Mouse (Mus musculus): ENCODE results near the gene Abcc6. TPM values are rescaled to one million over a fixed set of nuclear protein-coding genes. Genes with fewer than 3 reads are reported as not detected.

Abcc6 gene
- polyA plus RNA-seq, 1 experiment from 2014 or later = 0.18 TPM

GRCm38 (mm10) chr7:46035468-46035867, 5.4 kb upstream of the Abcc6 start:
- H3K36me3 ChIP-seq (replicated peaks; ENCODE audit: control insufficient read depth, insufficient read depth, low read depth, low read length) = no peaks in the 10 kb centered on the region
- no peaks in the 10 kb centered on the region for H3K27me3 ChIP-seq (ENCODE audit: control insufficient read depth, insufficient read depth, low read length)
- H3K4me3 ChIP-seq (ENCODE audit: low read depth, low read length) = no peak overlapping the region
- H3K9me3 ChIP-seq (replicated peaks; ENCODE audit: control insufficient read depth, low read length) = no peaks in the 10 kb centered on the region
- H3K4me1 ChIP-seq (ENCODE audit: control insufficient read depth, insufficient read depth, low read length) = no peaks in the 10 kb centered on the region; the same call in 1 of the 2 replicates
- H3K4me2 ChIP-seq (ENCODE audit: low read depth, low read length) = no peak overlapping the region
- 91% methylated on average over 2 of the region's 2 CpGs for WGBS
- no peak overlapping the region for H3K27ac ChIP-seq (replicated peaks; ENCODE audit: low read depth, low read length)
- DNase-seq (ENCODE audit: low spot score) (no peak), ATAC-seq (replicated peaks; ENCODE audit: insufficient number of reproducible peaks, low FRiP score, low TSS enrichment, low read depth) (no peak)
- H3K9ac ChIP-seq (replicated peaks; ENCODE audit: low read length) = no peak overlapping the region

DNA sequence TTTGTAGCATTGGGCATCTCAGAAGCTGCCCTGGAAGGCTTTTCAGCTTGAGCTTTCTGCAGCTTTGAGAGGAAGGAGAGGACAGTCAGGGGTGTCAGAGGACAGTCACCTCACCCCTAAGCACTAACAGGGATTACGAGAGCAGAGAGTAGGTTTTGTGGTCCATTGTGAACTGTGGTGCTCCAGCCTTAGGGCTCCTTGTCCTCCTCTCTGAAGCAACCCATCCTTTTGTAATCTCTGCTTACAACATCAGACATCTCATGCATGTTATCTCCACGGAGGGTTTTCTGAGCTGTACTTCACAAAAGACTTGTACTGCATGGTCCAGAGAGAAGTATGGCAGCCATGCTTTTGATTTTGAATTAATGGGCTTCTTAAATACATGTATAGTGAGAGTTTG, 4.9 kb upstream of the Abcc6 start:
- Histone ChIP-seq H3K9ac (replicated peaks; ENCODE audit: low read length) (no peak overlapping the region), H3K4me2 (ENCODE audit: low read depth, low read length) (no peak overlapping the region; the same call in 1 of the 2 replicates), H3K36me3 (replicated peaks; ENCODE audit: control insufficient read depth, insufficient read depth, low read depth, low read length) (no peaks in the 10 kb centered on the region), H3K27me3 (ENCODE audit: control insufficient read depth, insufficient read depth, low read length) (no peaks in the 10 kb centered on the region), H3K4me3 (ENCODE audit: low read depth, low read length) (no peak overlapping the region; the same call in 1 of the 2 replicates), H3K27ac (replicated peaks; ENCODE audit: low read depth, low read length) (no peak overlapping the region), H3K4me1 (ENCODE audit: control insufficient read depth, insufficient read depth, low read length) (no peaks in the 10 kb centered on the region; the same call in 1 of the 2 replicates), H3K9me3 (replicated peaks; ENCODE audit: control insufficient read depth, low read length) (no peaks in the 10 kb centered on the region)
- DNase-seq (ENCODE audit: low spot score) (no peak), ATAC-seq (replicated peaks; ENCODE audit: insufficient number of reproducible peaks, low FRiP score, low TSS enrichment, low read depth) (no peak)
- 82% methylated on average over 2 of the region's 2 CpGs for WGBS

DNA sequence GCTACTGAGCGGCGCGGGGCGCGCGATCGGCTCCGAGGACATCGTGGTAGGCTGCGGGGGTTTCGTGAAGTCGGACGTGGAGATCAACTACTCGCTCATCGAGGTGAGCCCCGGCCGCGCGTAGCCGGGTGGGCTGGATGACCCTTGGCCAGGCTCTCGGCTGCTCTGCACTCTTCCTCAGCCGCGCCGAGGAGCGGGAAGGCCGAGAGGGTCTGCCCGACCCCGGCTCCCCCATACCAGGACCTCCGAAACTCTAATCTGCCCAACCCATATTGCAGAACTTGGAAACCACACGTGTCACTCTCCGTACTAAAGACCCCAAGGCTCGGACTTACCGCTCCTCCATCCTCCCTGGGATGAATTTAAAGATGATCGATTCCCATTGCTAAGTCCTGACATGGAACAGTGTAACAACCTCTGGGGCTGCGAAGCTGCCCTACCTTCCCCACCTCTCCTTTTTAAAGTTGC, 3.8 kb upstream of the Abcc6 start:
- Histone ChIP-seq H3K27ac (replicated peaks; ENCODE audit: low read depth, low read length) (no peak overlapping the region), H3K4me3 (ENCODE audit: low read depth, low read length) (peak overlapping the region; percentile 80), H3K9ac (replicated peaks; ENCODE audit: low read length) (peak overlapping the region; percentile 73), H3K4me2 (ENCODE audit: low read depth, low read length) (peak overlapping the region; percentile 77), H3K27me3 (ENCODE audit: control insufficient read depth, insufficient read depth, low read length) (no peaks in the 10 kb centered on the region), H3K4me1 (ENCODE audit: control insufficient read depth, insufficient read depth, low read length) (no peaks in the 10 kb centered on the region; the same call in 1 of the 2 replicates), H3K36me3 (replicated peaks; ENCODE audit: control insufficient read depth, insufficient read depth, low read depth, low read length) (no peaks in the 10 kb centered on the region), H3K9me3 (replicated peaks; ENCODE audit: control insufficient read depth, low read length) (no peaks in the 10 kb centered on the region)
- under 1% methylated on average over 35 of the region's 35 CpGs for WGBS
- ATAC-seq (replicated peaks; ENCODE audit: insufficient number of reproducible peaks, low FRiP score, low TSS enrichment, low read depth) (peak; percentile 68), DNase-seq (ENCODE audit: low spot score) (no peak)

DNA sequence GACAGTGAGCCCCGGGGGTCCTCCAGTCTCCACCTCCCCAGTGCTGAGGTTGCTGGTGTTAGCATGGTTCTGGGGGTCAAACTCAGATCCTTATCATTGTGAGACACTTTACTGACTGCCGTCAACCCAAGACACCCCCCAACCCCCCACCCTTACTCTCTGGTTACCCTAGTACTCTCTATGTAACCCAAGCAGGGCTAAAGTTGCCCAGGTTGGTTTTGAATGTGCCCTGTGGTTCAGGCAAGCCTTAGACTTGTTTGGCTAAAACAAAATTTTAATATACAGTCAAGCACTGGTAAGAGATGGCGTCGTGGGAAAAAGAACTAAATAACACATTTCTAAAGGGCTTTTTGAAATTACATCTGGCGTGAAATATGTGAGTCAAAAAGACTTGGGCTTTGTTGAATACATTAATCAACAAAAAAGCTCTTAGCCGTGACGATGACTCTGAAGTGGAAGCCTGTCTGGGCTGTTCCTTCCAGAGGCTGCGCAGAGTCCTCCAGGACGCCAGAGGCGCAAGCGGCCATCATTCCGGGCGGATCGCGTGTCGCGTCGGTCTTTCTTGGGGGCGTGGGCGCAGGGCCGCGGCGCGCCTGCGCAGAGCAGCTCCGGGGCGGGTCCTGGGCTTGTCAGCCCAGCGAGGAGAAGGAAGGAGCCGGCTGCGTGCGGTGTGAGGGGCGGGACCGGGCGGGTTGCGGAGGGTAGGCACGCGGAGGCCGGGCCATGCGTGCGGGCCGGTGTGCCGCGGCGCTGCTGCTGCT, 3.2 kb upstream of the Abcc6 start, which contains the start of gene Nomo1:
Gene Nomo1, plus strand, starts transcription at position 590 of the 761 bp plus-strand sequence.
- H3K9me3 ChIP-seq (replicated peaks; ENCODE audit: control insufficient read depth, low read length) = no peaks in the 10 kb centered on the region
- H3K27ac ChIP-seq (replicated peaks; ENCODE audit: low read depth, low read length) = no peak within 1 kb of the TSS
- ATAC-seq (replicated peaks; ENCODE audit: insufficient number of reproducible peaks, low FRiP score, low TSS enrichment, low read depth) = peak; percentile 86
- H3K36me3 ChIP-seq (replicated peaks; ENCODE audit: control insufficient read depth, insufficient read depth, low read depth, low read length) = no peaks in the 10 kb centered on the region
- no peaks in the 10 kb centered on the region for H3K27me3 ChIP-seq (ENCODE audit: control insufficient read depth, insufficient read depth, low read length)
- H3K9ac ChIP-seq (replicated peaks; ENCODE audit: low read length) = peak within 1 kb of the TSS; percentile 73
- H3K4me1 ChIP-seq (ENCODE audit: control insufficient read depth, insufficient read depth, low read length) = no peaks in the 10 kb centered on the region; the same call in 1 of the 2 replicates
- 7% methylated on average over 38 of the region's 44 CpGs for WGBS
- peak within 1 kb of the TSS; percentile 80 for H3K4me3 ChIP-seq (ENCODE audit: low read depth, low read length)
- peak within 1 kb of the TSS; percentile 77 for H3K4me2 ChIP-seq (ENCODE audit: low read depth, low read length)
- peak; percentile 96 for DNase-seq (ENCODE audit: low spot score)

DNA sequence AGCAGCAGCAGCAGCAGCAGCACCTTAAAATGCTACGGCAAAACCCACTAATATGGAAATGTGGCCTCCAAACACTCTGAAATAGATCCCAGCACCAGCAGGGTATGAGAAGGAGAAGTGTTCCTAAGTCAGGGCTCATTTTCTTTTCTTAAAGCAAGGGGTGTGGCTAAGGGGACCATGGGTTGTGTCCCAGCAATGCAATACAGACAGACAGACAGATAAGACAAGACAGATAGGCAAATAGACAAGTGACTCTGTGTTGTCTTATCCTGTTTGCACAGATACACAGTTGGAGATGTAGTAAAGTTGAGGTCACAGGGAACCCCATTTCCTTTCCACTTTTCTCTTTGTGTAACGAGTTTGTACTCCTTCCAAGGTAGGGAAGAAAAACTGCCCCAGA, 973 bp upstream of the Abcc6 start:
- no peaks in the 10 kb centered on the region for H3K9me3 ChIP-seq (replicated peaks; ENCODE audit: control insufficient read depth, low read length)
- H3K27me3 ChIP-seq (ENCODE audit: control insufficient read depth, insufficient read depth, low read length) = no peaks in the 10 kb centered on the region
- H3K27ac ChIP-seq (replicated peaks; ENCODE audit: low read depth, low read length) = no peak overlapping the region
- WGBS = 70% methylated on average over 2 of the region's 2 CpGs
- no peaks in the 10 kb centered on the region for H3K36me3 ChIP-seq (replicated peaks; ENCODE audit: control insufficient read depth, insufficient read depth, low read depth, low read length)
- no peak for ATAC-seq (replicated peaks; ENCODE audit: insufficient number of reproducible peaks, low FRiP score, low TSS enrichment, low read depth)
- no peak for DNase-seq (ENCODE audit: low spot score)
- H3K4me1 ChIP-seq (ENCODE audit: control insufficient read depth, insufficient read depth, low read length) = no peaks in the 10 kb centered on the region; the same call in 1 of the 2 replicates
- H3K9ac ChIP-seq (replicated peaks; ENCODE audit: low read length) = no peak overlapping the region
- no peak overlapping the region for H3K4me2 ChIP-seq (ENCODE audit: low read depth, low read length)
- no peak overlapping the region for H3K4me3 ChIP-seq (ENCODE audit: low read depth, low read length)

DNA sequence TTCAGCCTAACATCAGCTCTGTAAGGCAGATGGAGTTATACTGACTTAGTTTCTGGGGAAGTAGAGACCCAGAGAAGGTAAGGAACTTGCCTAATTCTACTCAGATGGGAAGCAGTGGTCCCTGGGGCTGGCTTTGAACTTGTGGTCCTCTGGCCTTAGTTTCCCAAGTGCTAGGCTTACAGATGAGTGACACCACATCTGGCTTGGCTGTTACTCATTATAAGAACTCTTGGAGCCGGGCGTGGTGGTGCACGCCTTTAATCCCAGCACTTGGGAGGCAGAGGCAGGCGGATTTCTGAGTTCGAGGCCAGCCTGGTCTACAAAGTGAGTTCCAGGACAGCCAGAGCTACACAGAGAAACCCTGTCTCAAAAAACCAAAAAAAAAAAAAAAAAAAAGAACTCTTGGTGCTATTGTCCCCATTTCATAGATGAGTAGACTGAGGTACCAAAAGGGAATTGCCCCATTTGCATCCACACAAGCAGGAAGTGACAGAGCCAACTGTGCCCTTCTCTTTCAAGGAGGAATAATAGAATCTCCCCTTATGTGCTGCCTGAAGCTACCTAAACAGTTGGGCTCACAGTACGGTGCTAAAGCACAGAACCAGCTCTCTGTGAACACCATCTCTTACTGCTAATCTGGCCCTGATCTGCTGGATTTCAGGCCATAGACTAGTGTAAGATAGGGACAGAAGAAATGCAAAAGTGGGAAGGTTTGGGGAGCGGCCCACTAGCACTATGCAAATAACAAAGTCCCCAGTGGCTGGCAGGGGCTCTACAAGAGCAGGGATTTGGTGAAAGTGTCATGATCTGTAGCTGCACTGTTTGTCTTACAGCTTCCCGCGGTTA, 580 bp downstream of the Abcc6 start:
- ATAC-seq (replicated peaks; ENCODE audit: insufficient number of reproducible peaks, low FRiP score, low TSS enrichment, low read depth) = no peak
- DNase-seq (ENCODE audit: low spot score) = peak; percentile 30
- Histone ChIP-seq H3K9ac (replicated peaks; ENCODE audit: low read length) (no peak overlapping the region), H3K9me3 (replicated peaks; ENCODE audit: control insufficient read depth, low read length) (no peaks in the 10 kb centered on the region), H3K4me3 (ENCODE audit: low read depth, low read length) (no peak overlapping the region), H3K36me3 (replicated peaks; ENCODE audit: control insufficient read depth, insufficient read depth, low read depth, low read length) (no peaks in the 10 kb centered on the region), H3K4me2 (ENCODE audit: low read depth, low read length) (no peak overlapping the region), H3K27ac (replicated peaks; ENCODE audit: low read depth, low read length) (no peak overlapping the region), H3K27me3 (ENCODE audit: control insufficient read depth, insufficient read depth, low read length) (no peaks in the 10 kb centered on the region), H3K4me1 (ENCODE audit: control insufficient read depth, insufficient read depth, low read length) (no peaks in the 10 kb centered on the region; the same call in 1 of the 2 replicates)
- 63% methylated on average over 8 of the region's 9 CpGs for WGBS

DNA sequence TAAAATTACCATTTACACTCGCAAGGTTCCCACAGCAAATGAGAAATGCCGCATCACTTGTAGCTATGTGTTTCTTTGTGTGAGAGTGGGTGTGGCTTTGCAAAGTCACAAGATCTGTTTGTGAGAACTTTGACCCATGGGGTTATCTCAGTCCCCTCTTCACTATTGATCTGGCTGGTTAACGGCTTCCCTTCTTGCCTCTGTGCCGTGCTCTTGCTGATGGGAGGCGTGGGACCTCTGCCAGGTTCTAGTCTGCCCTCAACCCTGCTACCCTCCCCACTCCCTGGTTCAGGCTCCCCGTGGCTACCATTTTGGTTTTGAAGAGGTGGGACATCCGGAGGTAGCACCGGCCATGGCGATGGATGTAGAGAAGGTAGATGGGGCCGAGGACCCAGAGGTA, 1.4 kb downstream of the Abcc6 start:
- H3K9ac ChIP-seq (replicated peaks; ENCODE audit: low read length) = no peak overlapping the region
- no peaks in the 10 kb centered on the region for H3K4me1 ChIP-seq (ENCODE audit: control insufficient read depth, insufficient read depth, low read length)
- H3K9me3 ChIP-seq (replicated peaks; ENCODE audit: control insufficient read depth, low read length) = no peaks in the 10 kb centered on the region
- no peak overlapping the region for H3K27ac ChIP-seq (replicated peaks; ENCODE audit: low read depth, low read length)
- H3K4me2 ChIP-seq (ENCODE audit: low read depth, low read length) = no peak overlapping the region
- ATAC-seq (replicated peaks; ENCODE audit: insufficient number of reproducible peaks, low FRiP score, low TSS enrichment, low read depth) (no peak), DNase-seq (ENCODE audit: low spot score) (no peak)
- H3K27me3 ChIP-seq (ENCODE audit: control insufficient read depth, insufficient read depth, low read length) = no peaks in the 10 kb centered on the region
- 85% methylated on average over 10 of the region's 10 CpGs for WGBS
- H3K4me3 ChIP-seq (ENCODE audit: low read depth, low read length) = no peak overlapping the region
- H3K36me3 ChIP-seq (replicated peaks; ENCODE audit: control insufficient read depth, insufficient read depth, low read depth, low read length) = no peaks in the 10 kb centered on the region

Measured in embryonic facial prominence, embryonic 11.5 days (tissue).